Mouse (Mus musculus) thymus, postnatal 14 days (tissue): Measurements from ENCODE around the gene Tagln.
A peak's percentile ranks its signal among the peaks of the same experiment; 100 is the strongest.

Experiments
- DNase-seq: peaks from one replicate; pipeline ENCODE4 v3.0.0; 2021

Tagln gene

GRCm38 (mm10) chr9:45945721-45946120 is 9.9 kb upstream of the Tagln start:
- peak; percentile 65 for DNase-seq

DNA sequence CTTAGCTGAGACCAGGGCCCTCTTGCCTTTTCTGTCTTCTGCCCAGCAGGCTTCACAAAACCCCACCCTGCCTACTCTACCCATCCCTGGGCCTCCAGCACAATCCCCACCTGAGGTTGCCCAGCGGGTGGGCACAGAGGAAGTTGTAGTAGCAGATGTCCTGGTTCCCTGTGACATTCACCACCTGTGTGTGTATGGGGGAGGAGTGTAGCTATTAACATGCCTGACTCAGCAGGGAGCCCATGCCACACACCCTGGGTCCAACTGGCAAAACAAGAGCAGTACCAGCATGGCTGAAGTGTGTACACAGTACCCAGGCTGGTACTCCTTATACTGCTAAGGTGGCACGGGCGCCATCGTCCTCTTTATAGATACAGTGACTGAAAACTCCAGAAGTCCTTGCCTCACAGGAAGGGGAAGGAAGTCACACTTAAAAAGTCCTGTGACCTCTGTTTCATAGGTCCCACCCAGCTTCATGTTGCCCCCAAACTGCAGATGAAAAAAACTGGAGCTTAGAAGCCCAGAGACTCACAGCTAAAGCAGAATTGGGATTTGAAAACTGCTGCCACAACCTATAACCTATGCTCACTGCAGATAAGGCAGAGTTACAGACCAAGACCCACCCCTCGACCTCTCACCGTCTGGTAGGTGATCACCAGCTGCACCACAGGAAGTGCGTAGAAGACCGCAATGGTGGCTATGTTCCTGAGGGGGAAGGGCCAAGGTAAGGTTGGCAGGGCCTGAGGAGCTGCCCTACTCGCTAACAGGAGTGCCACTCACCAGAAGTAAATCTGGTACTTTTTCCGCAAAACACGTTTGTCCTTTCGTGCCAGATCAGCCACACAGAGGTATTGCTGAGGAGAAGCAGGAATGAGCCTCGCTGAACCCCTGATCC is 8.9 kb upstream of the Tagln start:
- DNase-seq, result peak; percentile 83

DNA sequence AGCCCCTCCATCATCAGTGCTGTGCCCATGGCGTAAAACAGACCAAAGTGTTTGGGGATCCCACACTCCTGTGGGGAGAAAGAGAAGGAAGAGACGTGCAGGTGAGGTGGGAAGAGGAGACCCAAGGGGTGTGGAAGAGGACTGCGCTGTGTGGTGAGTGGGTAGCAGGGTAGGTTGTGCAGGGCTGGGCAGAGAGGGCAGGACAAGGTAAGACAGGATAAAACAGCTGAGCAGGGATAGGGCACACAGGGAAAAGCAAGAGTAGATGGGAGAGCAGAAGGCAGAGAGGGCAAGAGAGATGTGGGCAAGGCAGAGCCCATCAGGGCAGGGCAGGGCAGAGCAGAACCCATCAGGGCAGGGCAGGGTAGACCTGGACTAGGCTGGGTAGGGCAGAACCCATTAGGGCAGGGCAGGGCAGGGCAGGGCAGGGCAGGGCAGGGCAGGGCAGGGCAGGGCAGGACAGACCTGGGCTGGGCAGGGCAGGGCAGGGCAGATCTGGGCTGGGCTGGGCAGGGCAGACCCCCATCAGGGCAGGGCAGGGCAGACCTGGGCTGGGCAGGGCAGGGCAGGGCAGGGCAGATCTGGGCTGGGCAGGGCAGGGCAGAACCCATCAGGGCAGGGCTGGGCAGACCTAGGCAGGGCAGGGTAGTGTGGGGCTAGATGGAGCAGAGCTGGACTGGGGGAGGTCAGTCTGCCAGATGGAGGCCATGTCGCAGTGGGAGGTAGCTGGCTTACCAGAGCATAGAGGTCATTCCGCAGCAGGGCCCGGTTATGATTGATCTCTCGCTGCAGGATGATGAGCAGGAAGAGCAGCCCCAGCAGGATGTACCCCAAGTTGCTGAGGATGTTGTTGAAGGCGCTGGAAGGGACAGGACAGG is 8.0 kb upstream of the Tagln start:
- DNase-seq, result no peak

GRCm38 (mm10) chr9:45942916-45943315 is 7.1 kb upstream of the Tagln start:
- DNase-seq, result no peak

DNA sequence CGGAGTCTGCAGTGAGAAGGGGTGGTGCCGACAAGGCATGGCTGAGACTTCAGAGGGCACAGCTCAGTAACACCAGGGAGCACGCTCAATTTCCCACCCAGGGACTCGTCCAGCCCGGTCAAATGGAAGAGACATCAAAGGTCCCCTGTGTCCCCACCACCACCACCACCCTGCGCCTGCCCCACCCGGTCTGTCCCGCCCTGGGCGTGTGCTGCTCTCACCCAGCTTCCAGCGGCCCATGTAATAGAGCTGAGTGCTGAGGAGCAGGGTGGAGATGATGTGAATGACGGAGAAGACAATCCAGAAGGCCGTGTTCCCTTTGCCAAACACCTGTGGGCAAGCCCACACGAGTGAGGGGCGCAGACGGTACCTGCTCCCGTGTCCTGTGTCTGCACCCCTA is 6.6 kb upstream of the Tagln start:
- DNase-seq, result no peak

- peak; percentile 45 for DNase-seq
These were observed 5.6 kb upstream of the Tagln start for GRCm38 (mm10) chr9:45941329-45941888.

- no peak for DNase-seq
These were observed 3.9 kb upstream of the Tagln start for GRCm38 (mm10) chr9:45939794-45940193.

DNA sequence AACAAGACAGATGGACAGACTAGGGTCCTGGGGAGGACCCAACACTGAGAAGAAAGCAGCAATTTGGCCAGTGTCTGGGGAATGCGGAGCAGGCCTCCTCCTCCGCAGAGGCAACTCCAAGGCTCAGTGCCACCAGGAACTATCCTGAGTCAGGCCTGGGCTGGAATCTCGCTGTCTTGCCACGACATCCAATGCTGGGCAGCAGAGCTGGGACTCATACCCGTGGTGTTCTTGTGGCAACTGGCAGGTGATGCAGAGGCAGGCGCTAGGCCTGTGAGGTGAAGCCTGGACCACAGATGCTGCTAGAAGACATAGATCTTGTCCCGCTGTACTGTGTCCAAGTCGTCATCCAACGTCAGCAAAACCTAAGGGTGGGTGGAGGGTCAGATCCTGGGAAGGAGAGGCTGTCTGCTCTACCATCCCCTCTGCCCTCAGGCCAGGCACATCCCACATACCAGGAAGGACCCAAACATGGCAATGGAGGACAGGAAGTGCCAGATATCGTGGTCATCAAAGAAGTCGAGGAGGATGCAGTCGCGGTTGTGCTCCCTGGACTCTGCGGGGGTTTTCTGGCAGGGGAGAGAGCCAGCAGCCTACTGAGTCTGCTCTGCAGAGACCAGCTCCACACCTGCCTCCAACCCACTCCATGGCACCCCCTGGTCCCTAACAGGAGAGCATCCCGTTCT is 3.2 kb upstream of the Tagln start:
- DNase-seq, result no peak

DNA sequence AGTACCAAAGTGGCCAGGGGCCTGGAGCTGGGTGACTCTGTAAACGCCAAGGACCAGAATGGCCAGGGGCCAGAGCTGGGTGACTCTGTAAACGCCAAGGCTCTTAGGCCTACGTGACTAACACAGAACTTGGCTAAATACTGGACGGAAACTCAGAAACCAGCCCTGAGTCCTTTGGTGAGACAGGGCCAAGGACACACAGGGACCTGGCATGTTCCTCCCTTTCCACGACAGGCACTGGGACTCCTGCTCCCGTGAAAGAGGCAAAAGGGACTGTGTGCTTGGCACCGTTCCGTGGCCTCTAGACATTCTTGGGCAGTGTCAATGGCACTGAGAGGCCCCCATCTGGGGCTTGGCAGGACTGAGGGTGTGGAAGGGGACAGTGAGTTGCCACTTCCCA is 2.2 kb upstream of the Tagln start:
- DNase-seq, result no peak

- peak; percentile 60 for DNase-seq
These were observed 1.0 kb upstream of the Tagln start for GRCm38 (mm10) chr9:45936883-45937282.

DNA sequence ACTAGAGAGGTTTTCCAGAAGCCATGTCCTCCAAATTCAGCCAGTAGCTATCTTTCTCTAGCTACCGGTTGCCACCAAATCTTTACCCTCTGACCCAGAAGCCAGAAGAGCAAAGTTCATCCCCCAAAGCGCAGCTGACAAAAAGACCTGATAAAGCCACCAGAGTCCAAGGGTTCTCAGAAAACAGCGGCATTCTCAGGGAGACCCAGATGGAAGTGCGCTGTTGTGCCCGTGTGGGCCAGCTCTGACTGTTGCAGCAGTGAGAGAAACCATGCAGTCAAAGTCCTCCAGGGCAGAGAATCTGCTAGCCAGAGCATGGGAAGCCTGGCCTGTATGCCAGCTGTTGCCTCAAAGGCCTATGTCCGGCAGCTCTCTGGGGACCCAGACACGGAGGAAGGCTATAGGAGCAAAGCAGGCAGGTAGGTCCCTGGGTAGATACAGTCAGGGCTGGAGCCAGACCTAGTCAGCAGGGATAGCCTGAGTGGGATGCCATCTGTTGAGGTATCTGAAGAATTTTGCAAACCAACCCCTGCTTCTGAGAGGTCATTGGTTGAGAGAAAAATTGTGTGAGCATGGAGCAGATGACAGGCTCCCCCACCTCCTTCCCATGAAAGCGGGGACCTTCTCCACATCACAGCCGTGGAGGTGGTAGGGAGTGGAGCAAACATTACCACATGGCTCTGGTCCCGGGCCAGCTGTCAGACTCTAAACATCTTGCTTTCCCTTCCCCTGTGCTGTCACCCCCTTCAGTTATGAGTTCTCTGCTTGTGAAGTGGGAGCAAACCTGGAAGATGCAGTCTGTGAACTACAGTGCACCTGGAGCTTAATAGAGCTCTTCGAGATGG is 3.1 kb downstream of the Tagln start:
- DNase-seq, result peak; percentile 32

GRCm38 (mm10) chr9:45931958-45932357 is 3.9 kb downstream of the Tagln start:
- no peak for DNase-seq

DNA sequence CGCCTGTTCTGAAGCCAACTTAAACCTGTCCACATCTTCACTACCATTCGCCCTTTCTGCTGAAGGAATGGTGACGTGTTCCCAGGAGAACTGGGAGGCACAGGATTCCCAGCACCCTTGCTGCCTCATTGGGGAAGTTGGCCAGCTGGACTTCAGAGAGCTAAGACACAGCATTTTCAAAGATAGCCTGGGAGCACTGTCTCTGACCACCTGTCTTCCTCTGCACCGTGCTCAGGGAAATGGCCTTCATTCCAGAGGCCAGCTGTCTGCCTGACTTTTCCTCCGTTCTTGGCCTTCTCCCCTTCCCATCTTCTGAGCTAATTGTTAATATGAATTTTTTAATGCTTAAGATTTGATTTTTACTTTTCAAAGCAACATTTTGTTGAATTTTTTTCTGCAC is 6.6 kb downstream of the Tagln start:
- no peak for DNase-seq

DNA sequence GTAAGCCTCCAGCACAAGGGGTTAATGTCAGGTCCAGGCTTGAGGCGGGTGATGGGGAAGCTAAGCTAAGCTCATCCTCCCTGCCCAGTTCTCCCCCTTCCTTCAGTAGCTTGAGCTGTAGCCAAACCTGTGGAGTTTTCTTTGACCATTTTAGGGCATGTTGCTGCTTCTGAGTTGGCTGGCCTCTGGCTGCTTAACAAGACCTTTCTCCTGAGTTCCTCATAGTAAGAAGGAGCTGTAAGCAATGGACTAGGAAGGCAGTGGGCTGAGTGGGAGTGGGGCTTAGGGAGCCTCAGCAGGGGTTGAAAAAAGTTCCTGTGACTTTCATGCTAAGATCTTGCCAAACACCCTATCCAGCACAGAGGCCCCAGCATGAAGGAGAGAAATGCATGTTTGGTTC is 16.0 kb downstream of the Tagln start:
- DNase-seq, result no peak

- no peak for DNase-seq
These were observed 18.6 kb downstream of the Tagln start for GRCm38 (mm10) chr9:45917041-45917934.

DNA sequence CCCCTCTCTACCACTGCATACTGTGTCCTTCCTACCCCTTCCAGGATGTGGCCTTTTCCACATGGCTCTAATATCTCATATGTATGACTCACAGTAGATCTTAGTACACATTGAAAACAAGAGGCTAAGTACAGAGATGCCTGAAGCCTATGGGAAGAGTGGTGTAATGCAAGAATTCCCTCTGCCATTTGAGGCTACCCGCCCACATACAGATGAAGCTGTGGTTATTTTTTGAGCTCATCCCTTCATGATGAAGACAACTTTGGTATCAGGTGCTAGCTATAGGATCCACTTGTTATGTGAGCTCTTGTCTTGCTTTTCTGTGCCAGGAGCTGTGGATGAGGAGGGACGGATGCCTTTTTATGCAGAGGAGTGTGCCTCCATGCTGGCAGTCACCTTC is 20.2 kb downstream of the Tagln start:
- no peak for DNase-seq

DNA sequence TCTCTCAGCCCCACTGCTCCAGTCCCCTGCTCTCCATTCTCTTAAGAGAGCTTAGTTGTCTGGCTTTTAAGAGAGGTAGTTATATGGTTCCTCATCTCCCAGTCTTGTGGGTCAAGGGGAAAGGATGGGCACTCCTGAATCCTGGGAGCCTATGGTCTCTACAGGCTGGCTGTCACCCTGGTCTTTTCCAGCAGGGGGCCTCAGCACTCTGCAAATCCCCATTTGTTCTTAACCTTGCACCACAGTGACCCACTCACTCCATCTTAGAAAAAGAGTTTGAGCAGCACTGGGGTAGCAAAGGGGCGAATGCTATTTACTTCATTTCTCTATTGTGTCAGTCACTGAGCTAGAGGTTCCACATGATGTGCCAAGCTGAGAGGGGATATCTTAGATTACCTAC is 24.2 kb downstream of the Tagln start:
- DNase-seq, result peak; percentile 65

DNA sequence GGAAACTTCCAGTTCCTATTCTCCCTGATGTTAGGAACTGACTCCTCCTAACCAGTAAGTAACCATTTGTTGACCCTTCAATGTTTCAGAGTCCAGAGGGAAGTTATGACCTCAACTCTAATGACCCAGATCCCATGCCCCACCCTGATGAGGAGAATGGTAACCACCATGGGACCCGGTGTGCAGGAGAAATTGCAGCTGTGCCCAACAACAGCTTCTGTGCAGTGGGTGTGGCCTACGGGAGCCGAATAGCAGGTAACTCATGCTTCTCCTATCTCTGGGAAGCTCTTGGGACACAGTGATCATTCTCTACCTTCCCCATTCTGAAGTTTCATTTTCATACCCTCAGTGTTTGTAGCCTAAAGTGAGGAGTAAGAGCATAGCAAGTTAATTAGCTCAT is 24.9 kb downstream of the Tagln start:
- no peak for DNase-seq

GRCm38 (mm10) chr9:45907078-45907428 is 28.8 kb downstream of the Tagln start:
- no peak for DNase-seq

GRCm38 (mm10) chr9:45906355-45907077 is 29.3 kb downstream of the Tagln start, which contains the start of the genes Pcsk7 and Rnf214:
Gene Pcsk7 (plus strand): TSS chr9:45906497.
Gene Rnf214 (minus strand): TSS chr9:45906911.
- DNase-seq, result peak; percentile 94
